Mouse (Mus musculus) right cerebral cortex, adult 2 months (tissue): ENCODE measurements at regions not wholly inside any gene's neighbourhood (a gene's known extent, or its start where the extent isn't known, plus 50 kb on each side); places are given as distances from the start of the nearest gene placed in this dataset.

ENCODE experiments used
- DNase-seq, 2 experiments: peaks; one replicate each; pipeline ENCODE4 v3.0.0; 2021 to 2022; ENCODE audit warnings: low spot score in 2 of 2

DNA sequence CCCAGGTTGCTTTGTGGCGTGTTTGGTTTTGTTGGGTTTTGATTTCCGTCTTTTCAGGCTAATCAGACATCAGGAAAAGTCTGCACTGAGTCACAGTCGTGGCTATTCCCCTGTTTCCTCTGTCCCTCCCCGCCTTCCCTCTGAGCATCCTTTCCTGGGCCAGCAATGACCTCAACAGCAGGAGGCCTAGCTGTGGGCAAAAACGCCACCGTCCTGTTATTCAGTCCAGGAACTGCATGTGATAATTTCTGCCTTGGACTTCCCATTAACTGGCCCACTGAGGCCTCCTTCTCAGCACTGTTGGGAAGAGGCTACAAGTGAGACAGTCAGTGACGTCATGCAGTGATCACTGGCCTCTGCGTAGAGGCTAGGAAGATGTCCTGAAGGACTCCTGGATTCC is 1212.0 kb upstream of the A1bg start:
- no peak for DNase-seq

GRCm38 (mm10) chr15:62134308-62134707 is 1211.5 kb upstream of the A1bg start:
- no peak for DNase-seq

DNA sequence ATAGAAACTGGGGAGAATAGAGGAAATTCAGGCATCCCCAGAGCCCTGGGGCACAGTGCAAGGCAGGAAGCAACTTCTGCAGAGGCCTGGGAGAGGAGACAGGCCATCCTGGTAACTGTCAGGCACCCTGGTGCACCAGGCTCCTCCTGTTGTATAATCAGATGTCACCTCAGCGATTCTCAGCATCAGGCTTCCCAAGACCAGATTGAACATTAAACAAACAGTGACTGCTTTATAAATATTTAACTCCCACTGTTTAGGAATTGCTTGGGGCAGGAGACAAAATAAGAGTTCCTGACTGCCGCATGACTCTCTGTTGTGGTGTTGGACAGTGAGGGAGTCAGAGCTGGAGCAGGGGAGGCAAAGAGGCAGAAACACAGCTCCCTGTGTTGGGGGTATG is 1210.1 kb upstream of the A1bg start:
- no peak for DNase-seq

GRCm38 (mm10) chr15:62131686-62132085 is 1208.9 kb upstream of the A1bg start:
- DNase-seq, result no peak

GRCm38 (mm10) chr15:62130530-62130929 is 1207.7 kb upstream of the A1bg start:
- DNase-seq, result no peak

DNA sequence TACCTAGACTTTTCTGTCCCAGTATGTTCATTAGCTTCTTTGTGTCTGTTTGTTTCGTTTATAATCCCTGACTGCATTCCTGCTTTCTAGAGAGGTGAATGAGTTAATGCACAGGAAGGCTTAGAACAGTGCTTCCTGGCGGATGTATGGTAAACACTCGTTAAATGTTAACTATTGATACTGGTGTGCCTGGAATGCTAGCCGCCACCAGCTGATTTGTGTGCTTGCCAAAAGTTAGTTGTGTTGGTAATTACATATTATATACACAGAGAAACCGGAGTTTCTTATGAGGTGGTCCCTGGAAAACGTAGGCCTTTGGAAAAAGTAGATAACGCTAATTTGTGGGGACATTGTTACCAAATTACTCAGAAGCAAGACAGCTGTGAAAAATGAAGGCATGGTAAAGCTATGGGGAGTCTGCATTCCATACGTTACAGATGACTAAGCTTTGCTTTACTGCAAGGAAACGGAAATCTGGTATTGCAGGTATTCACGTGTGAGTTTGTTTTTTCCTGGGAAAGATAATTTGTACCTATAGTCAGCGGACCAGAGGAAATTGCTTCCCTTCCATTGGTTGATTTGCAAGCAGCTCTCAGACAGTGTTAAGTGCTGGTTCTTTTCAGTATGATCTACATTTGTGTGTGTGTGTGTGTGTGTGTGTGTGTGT is 1205.9 kb upstream of the A1bg start:
- no peak for DNase-seq

DNA sequence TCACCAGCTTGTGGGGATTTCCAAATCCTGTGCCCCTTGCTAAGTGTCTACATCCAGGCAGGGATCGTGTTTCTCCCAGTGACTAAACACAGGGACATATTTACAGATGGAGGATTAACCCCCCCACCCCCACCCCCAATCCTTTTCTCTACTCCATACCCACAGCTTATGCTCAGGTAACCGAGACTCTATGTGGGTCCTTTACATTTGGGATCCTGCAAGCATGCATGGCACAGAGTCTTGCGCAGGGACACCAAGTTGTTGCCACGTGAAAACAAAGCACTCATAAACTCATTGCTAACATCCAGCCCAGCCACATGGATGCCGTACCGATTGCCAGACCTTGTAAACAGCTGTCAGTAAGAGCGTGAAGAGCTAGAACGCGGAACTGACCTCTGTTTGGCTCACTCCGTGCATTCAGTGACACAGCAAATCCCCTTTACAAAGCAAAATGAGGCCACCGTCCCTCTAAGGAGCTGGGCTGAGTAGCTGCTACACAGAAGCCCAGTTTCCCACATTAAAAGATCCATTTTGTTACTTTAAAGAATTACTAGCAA is 1204.9 kb upstream of the A1bg start:
- no peak for DNase-seq

DNA sequence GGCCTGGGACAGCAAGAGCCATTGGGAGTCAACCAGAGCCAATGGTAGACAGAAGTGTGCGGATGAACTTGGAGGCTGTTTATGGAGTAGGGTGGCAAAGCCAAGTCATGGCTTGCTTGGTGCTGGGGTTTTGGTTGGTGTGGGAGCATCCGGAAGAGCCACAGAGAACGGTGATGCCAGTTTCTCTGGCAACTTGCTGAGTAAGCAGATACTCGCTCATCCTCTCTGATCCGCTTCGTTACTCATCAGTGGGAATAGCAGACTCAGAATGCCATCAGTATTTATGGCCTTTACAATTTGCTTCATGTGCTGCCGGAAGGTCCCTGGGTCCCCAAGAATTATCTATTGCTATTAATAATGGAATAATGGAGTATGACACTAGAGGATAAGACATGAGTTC is 1202.9 kb upstream of the A1bg start:
- no peak for DNase-seq

DNA sequence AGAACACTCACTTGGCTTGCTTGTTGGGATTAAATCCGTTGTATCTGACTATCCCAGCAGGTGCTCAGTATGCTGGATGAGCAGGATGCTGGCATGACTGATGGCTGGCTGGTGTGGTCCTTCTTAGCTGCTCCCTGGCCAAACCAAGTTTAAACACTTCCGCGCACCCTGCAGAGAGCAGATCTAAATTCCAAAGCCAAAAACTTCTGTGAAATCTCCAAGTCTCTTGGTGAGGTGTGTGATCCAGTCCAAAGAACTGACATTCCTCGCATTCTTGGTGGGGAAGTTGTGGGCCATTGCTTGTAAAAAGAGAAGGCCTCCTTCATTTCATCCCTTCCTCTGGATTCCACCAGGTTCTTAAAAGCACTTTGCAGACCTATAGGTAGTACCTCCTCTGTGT is 1200.9 kb upstream of the A1bg start:
- no peak for DNase-seq

GRCm38 (mm10) chr15:62122265-62123023 is 1199.6 kb upstream of the A1bg start:
- DNase-seq, result no peak

- DNase-seq, result no peak
These were observed 1198.9 kb upstream of the A1bg start for GRCm38 (mm10) chr15:62121696-62122095.

- no peak for DNase-seq
These were observed 1197.9 kb upstream of the A1bg start for GRCm38 (mm10) chr15:62120735-62121134.

DNA sequence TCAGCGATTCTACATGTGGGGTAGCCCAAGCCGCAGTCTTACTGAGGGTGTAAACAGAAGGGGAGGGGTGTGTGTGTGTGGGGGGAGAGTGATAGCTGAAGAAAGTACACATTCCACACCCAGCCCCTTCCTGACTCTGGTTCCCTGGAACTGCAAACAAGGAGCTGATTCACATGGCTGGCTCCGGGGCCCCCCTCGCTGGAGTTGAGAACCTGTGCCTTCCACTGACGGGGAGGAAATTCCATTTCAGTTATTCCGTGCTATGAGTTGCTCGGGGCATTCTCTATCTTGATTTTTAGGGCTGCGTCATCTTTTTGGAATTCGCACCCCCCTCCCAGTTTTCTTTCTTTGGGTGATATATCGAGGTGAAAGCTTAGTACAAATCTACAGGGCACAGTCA is 1196.2 kb upstream of the A1bg start:
- DNase-seq, result no peak

GRCm38 (mm10) chr15:62116184-62116583 is 1193.4 kb upstream of the A1bg start:
- DNase-seq, result no peak

DNA sequence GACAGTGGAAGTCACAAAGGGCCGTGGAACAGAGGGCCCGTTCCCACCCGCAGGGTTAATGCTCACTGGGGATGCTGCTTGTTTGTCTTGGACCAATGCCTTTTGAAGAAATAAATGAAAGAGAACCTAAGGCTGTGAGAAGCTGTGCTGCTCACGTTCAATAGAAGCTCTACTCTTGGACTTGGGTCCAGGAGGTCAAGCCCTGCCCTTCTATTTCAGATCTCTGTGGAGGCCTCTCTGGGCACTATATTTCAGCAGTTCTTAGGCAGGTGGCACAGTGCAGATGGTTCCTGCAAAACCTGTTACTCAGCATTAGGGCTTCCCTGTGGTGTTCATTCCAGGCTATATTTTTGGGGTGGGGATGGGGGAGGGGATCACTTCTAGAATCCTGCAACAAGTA is 1192.0 kb upstream of the A1bg start:
- no peak for DNase-seq

GRCm38 (mm10) chr15:62112151-62112550 is 1189.3 kb upstream of the A1bg start:
- DNase-seq, result peak; percentile 40 to 42

DNA sequence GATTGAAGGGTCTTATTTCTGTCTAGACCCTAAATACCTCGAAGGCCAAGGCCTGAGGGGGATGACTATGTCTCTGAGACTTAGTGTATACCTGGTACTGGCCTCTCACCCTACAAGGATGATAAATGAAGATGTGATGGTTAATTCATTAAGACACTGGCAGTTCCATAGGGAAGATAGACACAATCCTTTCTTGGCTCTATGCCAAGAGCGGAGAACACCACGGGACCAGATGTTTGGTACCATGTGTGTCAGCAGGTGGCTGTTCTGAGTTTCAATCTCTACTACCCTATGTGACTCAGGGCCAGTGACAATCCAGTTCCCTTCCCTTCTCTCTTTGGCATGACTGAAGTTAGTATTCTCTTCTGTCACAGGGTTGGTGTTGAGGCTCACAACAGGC is 1185.2 kb upstream of the A1bg start:
- DNase-seq, result no peak

- DNase-seq, result peak; percentile 46 to 71
These were observed 1183.7 kb upstream of the A1bg start for GRCm38 (mm10) chr15:62106518-62106975.

GRCm38 (mm10) chr15:62105483-62105882 is 1182.7 kb upstream of the A1bg start:
- DNase-seq, result no peak

DNA sequence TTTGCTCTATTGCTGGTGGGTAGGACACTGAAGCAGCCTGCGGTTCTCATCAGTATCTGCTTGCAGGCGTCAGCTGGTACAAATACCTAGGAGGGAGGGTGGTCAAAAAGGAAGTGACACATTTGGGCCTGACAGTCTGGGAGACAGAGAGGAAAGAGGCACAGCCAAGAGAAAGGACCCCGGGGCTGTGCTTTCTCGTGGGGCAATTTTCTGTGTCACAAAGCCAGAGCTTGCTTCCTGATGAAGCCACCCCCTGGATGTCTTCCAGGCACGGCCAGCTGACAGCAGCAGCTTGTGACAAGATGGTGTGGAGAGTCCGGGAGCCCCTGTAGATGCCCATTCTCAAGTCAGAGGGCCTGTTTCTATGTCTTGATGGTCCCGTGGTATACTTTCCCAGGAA is 1181.8 kb upstream of the A1bg start:
- DNase-seq, result peak in 1 of 2 experiments; percentile 17

DNA sequence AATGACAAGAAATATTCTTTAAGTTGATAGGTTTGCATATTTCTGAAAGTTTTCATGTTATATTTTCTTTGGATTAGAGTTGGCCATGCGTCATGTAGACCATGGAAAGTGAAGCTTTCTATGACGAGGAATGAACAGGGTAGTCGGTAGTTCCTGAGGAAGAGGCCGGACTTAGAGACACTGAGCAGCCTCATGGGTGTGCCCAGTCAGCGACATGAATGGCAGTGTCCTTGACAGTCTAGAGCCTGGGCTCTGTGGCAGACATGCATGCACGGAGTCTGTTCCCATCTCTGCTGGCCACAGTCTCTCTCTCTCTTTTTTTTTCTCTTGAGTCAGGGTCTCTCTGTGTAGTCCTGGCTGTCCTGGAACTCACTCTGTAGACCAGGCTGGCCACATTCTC is 1176.9 kb upstream of the A1bg start:
- DNase-seq, result no peak

DNA sequence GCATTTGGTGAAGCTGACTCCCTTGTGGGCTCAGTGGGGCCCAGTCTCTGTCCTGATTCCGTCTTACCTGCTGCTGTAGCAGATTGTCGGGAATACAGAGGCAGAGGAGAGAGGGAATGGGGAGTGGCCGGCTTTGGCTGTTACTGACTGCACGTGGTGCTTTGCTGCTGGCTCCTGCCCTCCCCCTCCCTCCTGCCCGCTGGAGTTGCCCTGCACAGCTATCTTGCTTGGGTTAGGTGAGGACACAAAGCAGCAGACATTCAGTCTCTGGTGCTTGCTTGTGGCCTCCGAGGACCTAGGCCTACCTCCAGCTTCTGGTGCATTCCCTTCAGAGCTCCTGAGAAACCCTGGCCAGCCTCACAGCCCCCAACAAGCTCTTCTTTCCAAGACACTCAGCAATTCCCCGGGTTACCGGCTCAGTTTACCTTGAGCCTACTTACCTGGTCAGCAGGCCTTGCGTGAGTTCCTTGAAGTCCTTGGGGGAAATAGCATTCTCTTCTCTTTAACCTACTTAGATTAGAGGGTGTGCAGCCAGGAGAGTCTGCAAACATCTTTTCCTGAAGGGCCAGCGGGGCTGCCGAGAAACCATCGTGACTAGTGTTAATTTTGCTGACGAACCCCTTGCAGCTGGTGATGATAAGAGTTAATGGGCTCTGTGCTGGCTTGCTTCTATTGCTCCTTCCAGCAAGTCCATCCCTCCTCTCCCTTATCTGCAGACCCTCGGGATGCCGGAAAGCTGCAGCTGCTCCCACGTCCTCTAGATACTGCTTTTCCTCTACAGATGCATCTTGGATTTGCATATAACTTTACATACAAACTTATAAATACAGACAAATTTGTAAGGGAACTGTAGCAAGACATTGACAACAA is 1176.2 kb upstream of the A1bg start:
- no peak for DNase-seq
